Mouse (Mus musculus) kidney, adult 18-20 months (tissue): Measurements from ENCODE around the gene Zcchc9.
"Not testable (repeated sequence)": the region's sequence is repeated elsewhere in the genome, so short reads cannot be mapped to it uniquely, and the experiment has no call there.

Experiments
- DNase-seq: peaks from one replicate; pipeline ENCODE4 v3.0.0; 2021

Gene Zcchc9

GRCm38 (mm10) chr13:91807155-91807839, at the start of gene Zcchc9:
Gene Zcchc9 (minus strand): TSS chr13:91807705.
- DNase-seq = peak; percentile 93

GRCm38 (mm10) chr13:91854412-91854811, 46.9 kb upstream of the Zcchc9 start:
- DNase-seq = no peak

GRCm38 (mm10) chr13:91827876-91828275, 20.4 kb upstream of the Zcchc9 start:
- DNase-seq = no peak

GRCm38 (mm10) chr13:91826066-91826465, 18.6 kb upstream of the Zcchc9 start:
- DNase-seq = no peak

- DNase-seq = no peak
Observed at GRCm38 (mm10) chr13:91824845-91825550, 17.5 kb upstream of the Zcchc9 start.

- DNase-seq = no peak
Observed at GRCm38 (mm10) chr13:91823735-91824134, 16.2 kb upstream of the Zcchc9 start.

- DNase-seq = no peak
Observed at GRCm38 (mm10) chr13:91814670-91815069, 7.2 kb upstream of the Zcchc9 start.

- DNase-seq = no peak
Observed at GRCm38 (mm10) chr13:91809476-91809875, 2.0 kb upstream of the Zcchc9 start.

- DNase-seq = no peak
Observed at GRCm38 (mm10) chr13:91807874-91808575, 520 bp upstream of the Zcchc9 start.

GRCm38 (mm10) chr13:91801726-91802125, 5.8 kb downstream of the Zcchc9 start:
- DNase-seq = no peak

- DNase-seq = no peak
Observed at GRCm38 (mm10) chr13:91797442-91797841, 10.1 kb downstream of the Zcchc9 start.

GRCm38 (mm10) chr13:91796916-91797315, 10.6 kb downstream of the Zcchc9 start:
- no peak for DNase-seq

- DNase-seq = no peak
Observed at GRCm38 (mm10) chr13:91796003-91796402, 11.5 kb downstream of the Zcchc9 start.

GRCm38 (mm10) chr13:91795593-91795992, 11.9 kb downstream of the Zcchc9 start:
- DNase-seq = no peak

- DNase-seq = no peak
Observed at GRCm38 (mm10) chr13:91794926-91795436, 12.5 kb downstream of the Zcchc9 start.

GRCm38 (mm10) chr13:91792035-91792434, 15.5 kb downstream of the Zcchc9 start:
- no peak for DNase-seq

- DNase-seq = no peak
Observed at GRCm38 (mm10) chr13:91779892-91780291, 27.6 kb downstream of the Zcchc9 start.

GRCm38 (mm10) chr13:91778092-91778491, 29.4 kb downstream of the Zcchc9 start:
- no peak for DNase-seq

- no peak for DNase-seq
Observed at GRCm38 (mm10) chr13:91768683-91769651, 38.5 kb downstream of the Zcchc9 start.

GRCm38 (mm10) chr13:91765627-91766026, 41.9 kb downstream of the Zcchc9 start:
- no peak for DNase-seq

- DNase-seq = not testable (repeated sequence)
Observed at GRCm38 (mm10) chr13:91763654-91764053, 43.9 kb downstream of the Zcchc9 start.
